Mouse (Mus musculus): ENCODE results near the gene Prdm16. TPM values are rescaled to one million over a fixed set of nuclear protein-coding genes. Genes with fewer than 3 reads are reported as not detected.

Prdm16 gene
- polyA plus RNA-seq, 1 experiment from 2014 or later = 29.8 TPM

DNA sequence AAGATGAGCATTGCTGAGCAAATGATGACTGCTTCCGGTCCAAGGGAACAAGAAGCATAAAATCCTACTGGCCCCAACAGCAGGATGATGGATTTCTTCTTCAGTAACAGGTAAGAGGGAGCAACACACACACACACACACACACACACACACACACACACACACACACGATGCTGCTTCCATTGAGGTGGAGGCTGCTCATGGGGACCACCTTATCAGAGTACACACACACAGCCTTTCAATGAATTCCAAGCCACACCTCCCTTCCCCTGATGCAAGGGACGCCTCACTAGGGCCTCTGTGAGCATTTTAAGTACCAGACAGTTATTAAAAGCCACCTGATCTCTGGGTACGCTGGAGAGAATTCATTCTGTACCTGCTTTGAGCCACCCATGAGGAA is 39.9 kb downstream of the Prdm16 start:
- H3K27me3 ChIP-seq (replicated peaks; ENCODE audit: control insufficient read depth, insufficient read depth, low read length) = no peaks in the 10 kb centered on the region
- H3K9me3 ChIP-seq (ENCODE audit: control insufficient read depth, low read length) = no peaks in the 10 kb centered on the region
- H3K9ac ChIP-seq (replicated peaks; ENCODE audit: low read depth, low read length) = no peak overlapping the region
- H3K27ac ChIP-seq (ENCODE audit: low read length) = no peak overlapping the region
- H3K4me3 ChIP-seq (replicated peaks; ENCODE audit: low read length) = no peak overlapping the region
- ATAC-seq = no peak
- no peak overlapping the region for H3K4me2 ChIP-seq (ENCODE audit: low read length)
- H3K4me1 ChIP-seq (replicated peaks; ENCODE audit: control insufficient read depth, insufficient read depth, low read length) = peaks cover 74% of the 10 kb centered on the region
- WGBS = 48% methylated on average over 4 of the region's 4 CpGs
- no peaks in the 10 kb centered on the region for H3K36me3 ChIP-seq (ENCODE audit: control insufficient read depth, insufficient read depth)

DNA sequence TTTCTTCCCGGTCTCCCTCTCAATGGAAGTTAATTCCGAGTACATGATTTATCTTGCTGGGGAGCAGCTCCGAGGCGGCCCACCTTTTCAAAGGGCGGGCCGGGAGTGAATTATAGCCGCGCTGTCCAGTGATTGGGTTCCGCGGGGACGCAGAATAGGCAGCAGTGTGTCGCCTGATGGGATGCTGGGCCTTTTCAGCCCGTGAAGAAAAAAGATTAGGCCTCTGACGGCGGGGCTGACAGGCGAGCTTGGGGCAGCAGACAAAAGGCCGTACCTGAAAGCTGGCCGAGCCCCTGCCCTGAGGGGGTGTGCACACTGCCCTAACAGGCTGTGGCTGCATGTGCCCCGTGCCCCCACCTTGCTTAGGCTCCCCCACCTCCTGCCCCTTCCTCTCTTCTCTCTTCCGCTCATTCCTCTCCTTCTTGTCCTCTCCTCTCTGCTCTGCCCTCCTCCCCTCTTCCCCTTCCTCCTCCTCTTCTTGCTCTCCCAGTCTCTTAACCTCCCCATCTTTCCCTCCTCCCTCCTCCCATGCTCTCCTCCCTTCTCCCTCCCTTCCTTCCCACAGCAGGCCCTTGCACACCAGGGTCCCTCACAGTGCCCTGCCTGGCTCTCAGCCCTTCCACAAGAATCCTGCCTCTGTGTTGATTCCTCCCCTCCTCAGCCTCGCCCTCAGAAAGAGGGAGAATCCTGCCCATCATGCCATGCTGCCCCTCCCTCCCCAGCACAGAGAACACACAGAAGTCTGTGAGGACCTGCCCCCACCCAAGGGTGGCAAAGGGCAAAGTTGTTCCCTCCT is 41.7 kb downstream of the Prdm16 start:
- peaks cover 58% of the 10 kb centered on the region for H3K4me1 ChIP-seq (replicated peaks; ENCODE audit: control insufficient read depth, insufficient read depth, low read length)
- H3K4me3 ChIP-seq (replicated peaks; ENCODE audit: low read length) = no peak overlapping the region
- H3K9ac ChIP-seq (replicated peaks; ENCODE audit: low read depth, low read length) = peak overlapping the region; percentile 46
- no peaks in the 10 kb centered on the region for H3K27me3 ChIP-seq (replicated peaks; ENCODE audit: control insufficient read depth, insufficient read depth, low read length)
- no peaks in the 10 kb centered on the region for H3K36me3 ChIP-seq (ENCODE audit: control insufficient read depth, insufficient read depth)
- WGBS = 6% methylated on average over 21 of the region's 21 CpGs
- peak overlapping the region; percentile 33 for H3K4me2 ChIP-seq (ENCODE audit: low read length)
- H3K27ac ChIP-seq (ENCODE audit: low read length) = peak overlapping the region; percentile 76
- ATAC-seq = peak; percentile 42
- no peaks in the 10 kb centered on the region for H3K9me3 ChIP-seq (ENCODE audit: control insufficient read depth, low read length)

DNA sequence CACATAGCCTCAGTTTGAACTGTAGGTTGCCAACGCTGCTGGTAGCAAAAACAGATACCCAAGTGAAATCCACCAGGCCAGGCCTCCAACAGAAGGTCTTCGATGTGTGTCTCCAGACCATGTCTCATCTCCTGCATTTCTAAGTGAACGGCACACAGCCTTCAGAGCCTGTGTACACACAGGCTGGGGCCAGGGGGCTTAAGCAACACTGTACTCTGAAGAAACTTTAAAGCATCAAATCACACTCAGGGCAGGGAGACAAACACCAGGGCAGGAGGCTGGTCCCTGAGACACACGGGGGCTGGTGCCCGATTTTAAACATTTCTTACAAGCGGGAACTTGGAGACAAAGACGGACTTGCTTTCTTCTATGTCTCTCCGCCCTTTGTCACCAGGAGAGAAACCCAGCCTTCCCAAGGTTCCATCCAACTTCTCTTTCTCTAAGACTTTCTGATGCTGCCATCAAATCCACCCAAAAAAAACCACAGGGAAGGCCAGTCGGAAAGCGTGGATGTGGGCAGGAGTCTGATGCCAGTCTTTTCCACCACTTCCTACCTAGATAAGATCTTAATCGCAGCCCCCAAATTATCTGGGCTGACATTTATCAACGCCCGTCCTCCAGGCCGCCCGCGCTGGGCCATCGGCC is 42.4 kb downstream of the Prdm16 start:
- no peak for ATAC-seq
- Histone ChIP-seq H3K27me3 (replicated peaks; ENCODE audit: control insufficient read depth, insufficient read depth, low read length) (no peaks in the 10 kb centered on the region), H3K9me3 (ENCODE audit: control insufficient read depth, low read length) (no peaks in the 10 kb centered on the region), H3K36me3 (ENCODE audit: control insufficient read depth, insufficient read depth) (no peaks in the 10 kb centered on the region), H3K4me2 (ENCODE audit: low read length) (peak overlapping the region; percentile 33), H3K9ac (replicated peaks; ENCODE audit: low read depth, low read length) (peak overlapping the region; percentile 46), H3K4me1 (replicated peaks; ENCODE audit: control insufficient read depth, insufficient read depth, low read length) (peaks cover 51% of the 10 kb centered on the region), H3K4me3 (replicated peaks; ENCODE audit: low read length) (no peak overlapping the region), H3K27ac (ENCODE audit: low read length) (peak overlapping the region; percentile 76)
- 14% methylated on average over 17 of the region's 17 CpGs for WGBS

DNA sequence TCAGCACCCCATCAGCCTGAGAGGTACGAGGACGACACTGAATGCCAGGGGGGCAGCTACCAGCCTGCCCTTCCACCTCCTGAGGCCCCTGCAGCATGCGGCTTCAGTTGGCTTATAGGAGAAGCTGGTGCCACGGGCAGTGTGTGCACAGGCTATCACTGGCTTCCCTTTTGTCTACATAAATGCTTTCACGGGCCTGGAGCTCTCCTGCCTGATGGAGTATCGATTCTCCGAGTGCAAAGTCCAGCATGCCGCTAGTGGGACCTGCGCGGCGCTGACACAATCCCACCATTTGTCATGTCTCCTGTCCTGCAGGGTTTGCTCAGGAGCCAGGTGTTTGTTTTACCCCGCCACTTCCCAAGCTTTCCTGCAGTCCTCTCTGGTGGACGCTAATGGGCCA is 44.1 kb downstream of the Prdm16 start:
- Histone ChIP-seq H3K27ac (ENCODE audit: low read length) (no peak overlapping the region; the same call in 1 of the 2 replicates), H3K9me3 (ENCODE audit: control insufficient read depth, low read length) (no peaks in the 10 kb centered on the region), H3K9ac (replicated peaks; ENCODE audit: low read depth, low read length) (no peak overlapping the region), H3K36me3 (ENCODE audit: control insufficient read depth, insufficient read depth) (no peaks in the 10 kb centered on the region), H3K4me3 (replicated peaks; ENCODE audit: low read length) (no peak overlapping the region), H3K27me3 (replicated peaks; ENCODE audit: control insufficient read depth, insufficient read depth, low read length) (no peaks in the 10 kb centered on the region), H3K4me1 (replicated peaks; ENCODE audit: control insufficient read depth, insufficient read depth, low read length) (peaks cover 44% of the 10 kb centered on the region), H3K4me2 (ENCODE audit: low read length) (no peak overlapping the region)
- no peak for ATAC-seq
- WGBS = 57% methylated on average over 13 of the region's 13 CpGs

DNA sequence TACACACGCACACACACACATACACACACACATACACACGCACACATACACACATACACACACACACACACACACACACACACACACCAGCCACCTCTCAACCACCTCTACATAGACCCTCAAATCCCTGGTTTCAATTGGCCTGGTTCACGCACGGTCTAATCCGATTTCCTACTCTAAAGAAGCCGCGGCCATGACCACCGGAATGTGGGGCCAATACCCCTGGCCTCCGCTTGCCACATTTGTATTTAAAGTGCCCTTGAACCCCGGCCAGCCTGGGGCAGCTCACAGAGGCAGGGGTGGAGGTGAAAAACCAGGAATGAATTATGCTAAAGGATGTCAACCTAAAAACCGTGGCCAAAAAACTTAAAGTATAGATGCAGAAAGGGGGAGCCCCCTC is 45.8 kb downstream of the Prdm16 start:
- no peaks in the 10 kb centered on the region for H3K9me3 ChIP-seq (ENCODE audit: control insufficient read depth, low read length)
- no peak overlapping the region for H3K4me3 ChIP-seq (replicated peaks; ENCODE audit: low read length)
- H3K27ac ChIP-seq (ENCODE audit: low read length) = no peak overlapping the region
- H3K27me3 ChIP-seq (replicated peaks; ENCODE audit: control insufficient read depth, insufficient read depth, low read length) = no peaks in the 10 kb centered on the region
- H3K9ac ChIP-seq (replicated peaks; ENCODE audit: low read depth, low read length) = no peak overlapping the region
- H3K36me3 ChIP-seq (ENCODE audit: control insufficient read depth, insufficient read depth) = no peaks in the 10 kb centered on the region
- WGBS = 55% methylated on average over 9 of the region's 11 CpGs
- no peak for ATAC-seq
- peaks cover 52% of the 10 kb centered on the region for H3K4me1 ChIP-seq (replicated peaks; ENCODE audit: control insufficient read depth, insufficient read depth, low read length)
- no peak overlapping the region for H3K4me2 ChIP-seq (ENCODE audit: low read length)

DNA sequence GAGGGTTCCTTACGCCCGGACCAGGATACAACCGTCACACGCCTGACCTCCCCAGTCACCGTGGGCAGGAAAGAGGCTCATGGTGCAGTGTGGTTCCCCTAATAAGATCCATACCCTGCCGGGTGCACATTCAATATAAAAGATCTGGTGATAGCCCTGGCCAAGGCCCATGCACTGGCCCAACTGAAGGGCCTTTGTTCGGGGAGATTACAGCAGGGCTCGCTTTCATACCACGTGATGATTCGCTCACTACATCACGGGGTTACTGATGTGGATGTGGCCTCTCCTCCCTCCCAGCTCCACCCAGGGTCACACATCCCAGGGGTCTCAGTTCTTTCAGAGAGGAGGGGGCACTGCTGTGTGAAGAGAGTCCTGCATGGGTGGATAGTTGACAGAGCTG is 50.3 kb downstream of the Prdm16 start:
- Histone ChIP-seq H3K27ac (ENCODE audit: low read length) (peak overlapping the region; percentile 63), H3K4me1 (replicated peaks; ENCODE audit: control insufficient read depth, insufficient read depth, low read length) (peaks cover 60% of the 10 kb centered on the region), H3K4me2 (ENCODE audit: low read length) (no peak overlapping the region)

DNA sequence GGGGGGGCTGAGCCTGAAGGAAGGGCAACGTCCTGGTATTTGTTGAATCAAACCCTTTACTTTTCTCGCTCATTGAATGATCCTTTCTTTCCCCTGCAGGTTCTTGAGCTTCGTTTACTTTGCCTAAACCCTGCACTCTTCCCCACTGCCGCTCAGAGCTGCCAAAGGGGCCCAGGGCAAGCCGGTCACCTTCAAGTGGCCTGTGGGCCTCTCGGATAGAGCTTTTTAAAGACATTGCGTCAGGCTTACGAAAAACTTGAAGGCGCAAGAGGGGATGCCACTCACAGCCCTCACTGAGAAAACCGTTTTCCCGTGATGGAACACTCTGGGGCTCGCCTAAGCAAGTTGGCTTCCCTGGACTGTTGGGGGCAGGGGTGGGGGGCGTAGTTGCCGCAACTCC is 50.9 kb downstream of the Prdm16 start:
- peak overlapping the region; percentile 52 for H3K27ac ChIP-seq (ENCODE audit: low read length)
- 27% methylated on average over 14 of the region's 14 CpGs for WGBS
- no peaks in the 10 kb centered on the region for H3K36me3 ChIP-seq (ENCODE audit: control insufficient read depth, insufficient read depth)
- no peak overlapping the region for H3K9ac ChIP-seq (replicated peaks; ENCODE audit: low read depth, low read length)
- peaks cover 63% of the 10 kb centered on the region for H3K4me1 ChIP-seq (replicated peaks; ENCODE audit: control insufficient read depth, insufficient read depth, low read length)
- no peaks in the 10 kb centered on the region for H3K27me3 ChIP-seq (replicated peaks; ENCODE audit: control insufficient read depth, insufficient read depth, low read length)
- H3K9me3 ChIP-seq (ENCODE audit: control insufficient read depth, low read length) = no peaks in the 10 kb centered on the region
- no peak overlapping the region for H3K4me3 ChIP-seq (replicated peaks; ENCODE audit: low read length)
- ATAC-seq = no peak
- H3K4me2 ChIP-seq (ENCODE audit: low read length) = no peak overlapping the region

More for the DNA sequence above, 50.3 kb downstream of the Prdm16 start:
- Histone ChIP-seq H3K9ac (replicated peaks; ENCODE audit: low read depth, low read length) (no peak overlapping the region), H3K36me3 (ENCODE audit: control insufficient read depth, insufficient read depth) (no peaks in the 10 kb centered on the region), H3K27me3 (replicated peaks; ENCODE audit: control insufficient read depth, insufficient read depth, low read length) (no peaks in the 10 kb centered on the region), H3K9me3 (ENCODE audit: control insufficient read depth, low read length) (no peaks in the 10 kb centered on the region), H3K4me3 (replicated peaks; ENCODE audit: low read length) (no peak overlapping the region)
- WGBS = 27% methylated on average over 11 of the region's 11 CpGs
- peak; percentile 34 for ATAC-seq

DNA sequence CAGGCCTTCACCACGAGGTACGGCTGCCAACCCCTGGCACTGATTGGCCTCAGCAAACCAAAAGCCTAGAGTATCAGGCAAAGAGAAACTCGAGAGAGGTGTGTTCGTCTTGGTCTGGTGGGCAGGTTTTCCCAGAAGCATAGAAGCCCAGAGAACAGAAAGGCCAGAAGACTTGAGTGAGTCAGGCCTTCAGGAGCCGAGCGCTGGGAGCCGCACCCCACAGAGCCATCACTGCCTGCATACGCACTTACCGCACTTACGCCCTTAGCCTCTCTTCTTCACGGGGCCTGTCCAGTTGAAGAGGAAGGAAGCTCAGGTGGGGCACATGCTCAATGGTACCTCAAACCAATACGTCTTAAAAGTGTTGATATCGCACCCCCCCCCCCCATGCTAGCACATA is 53.0 kb downstream of the Prdm16 start:
- H3K4me1 ChIP-seq (replicated peaks; ENCODE audit: control insufficient read depth, insufficient read depth, low read length) = peaks cover 63% of the 10 kb centered on the region
- no peak overlapping the region for H3K4me2 ChIP-seq (ENCODE audit: low read length)
- no peaks in the 10 kb centered on the region for H3K9me3 ChIP-seq (ENCODE audit: control insufficient read depth, low read length)
- 68% methylated on average over 13 of the region's 13 CpGs for WGBS
- H3K4me3 ChIP-seq (replicated peaks; ENCODE audit: low read length) = no peak overlapping the region
- H3K36me3 ChIP-seq (ENCODE audit: control insufficient read depth, insufficient read depth) = no peaks in the 10 kb centered on the region
- H3K27ac ChIP-seq (ENCODE audit: low read length) = peak overlapping the region; percentile 64
- ATAC-seq = no peak
- no peaks in the 10 kb centered on the region for H3K27me3 ChIP-seq (replicated peaks; ENCODE audit: control insufficient read depth, insufficient read depth, low read length)
- no peak overlapping the region for H3K9ac ChIP-seq (replicated peaks; ENCODE audit: low read depth, low read length)

DNA sequence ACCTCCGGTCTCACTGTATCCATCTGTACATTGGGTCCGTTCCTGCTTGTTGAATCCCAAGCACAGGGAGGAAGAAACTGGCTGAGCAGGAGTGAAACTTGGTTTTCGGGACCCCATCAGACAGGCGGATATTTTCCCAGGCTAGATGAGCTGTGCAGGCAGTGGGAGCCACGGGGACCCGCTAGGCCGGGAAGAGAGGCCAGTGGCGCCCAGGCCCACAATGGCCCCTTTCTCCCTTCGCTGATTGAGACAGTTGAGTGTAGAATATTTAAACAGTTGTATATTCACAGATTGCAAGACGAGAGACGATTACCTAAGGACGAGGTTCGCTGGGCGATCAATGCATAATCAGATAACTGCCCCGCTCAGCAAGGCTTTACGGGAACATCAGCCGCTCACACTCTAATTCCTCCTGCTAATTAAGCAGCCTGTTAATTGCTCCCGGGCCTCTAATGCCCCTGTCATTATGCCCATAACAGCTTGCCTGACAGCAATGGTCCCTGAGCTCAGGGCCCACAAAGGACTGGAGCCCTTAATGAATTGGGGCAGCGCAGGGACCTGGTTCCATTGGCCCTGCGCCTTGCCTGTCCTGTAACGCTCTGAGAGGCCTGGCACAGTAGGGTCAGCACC is 54.0 kb downstream of the Prdm16 start:
- no peaks in the 10 kb centered on the region for H3K36me3 ChIP-seq (ENCODE audit: control insufficient read depth, insufficient read depth)
- H3K27me3 ChIP-seq (replicated peaks; ENCODE audit: control insufficient read depth, insufficient read depth, low read length) = no peaks in the 10 kb centered on the region
- ATAC-seq = peak; percentile 87
- H3K9ac ChIP-seq (replicated peaks; ENCODE audit: low read depth, low read length) = no peak overlapping the region
- no peaks in the 10 kb centered on the region for H3K9me3 ChIP-seq (ENCODE audit: control insufficient read depth, low read length)
- no peak overlapping the region for H3K4me3 ChIP-seq (replicated peaks; ENCODE audit: low read length)
- no peak overlapping the region for H3K4me2 ChIP-seq (ENCODE audit: low read length)
- peak overlapping the region; percentile 64 for H3K27ac ChIP-seq (ENCODE audit: low read length)
- peaks cover 56% of the 10 kb centered on the region for H3K4me1 ChIP-seq (replicated peaks; ENCODE audit: control insufficient read depth, insufficient read depth, low read length)
- WGBS = 15% methylated on average over 21 of the region's 21 CpGs

Measured in forebrain, embryonic 16.5 days (tissue).